Mouse (Mus musculus): ENCODE measurements around the gene Rgs12.

- TF ChIP-seq MYOG (IDR thresholded peaks at IDR 0.05; ENCODE audit: control insufficient read depth in 1 of 3, insufficient read depth in 1 of 3, insufficient read length in 2 of 3, low read depth in 2 of 3) (no peak), E2F4 (IDR thresholded peaks at IDR 0.05; ENCODE audit: insufficient read depth) (no peak), POLR2A (IDR thresholded peaks at IDR 0.05; ENCODE audit: insufficient read length, low read depth) (peak; percentile 23), TCF12 (IDR thresholded peaks at IDR 0.05; ENCODE audit: insufficient read depth, poor library complexity, severe bottlenecking) (no peak), USF1 (IDR thresholded peaks at IDR 0.05; ENCODE audit: low read depth) (no peak), MAX (IDR thresholded peaks at IDR 0.05; ENCODE audit: low read depth) (no peak), TCF3 (IDR thresholded peaks at IDR 0.05; ENCODE audit: insufficient read length, low read depth) (no peak), CEBPB (IDR thresholded peaks at IDR 0.05; ENCODE audit: insufficient read depth, poor library complexity, severe bottlenecking) (no peak), MYOD1 (IDR thresholded peaks at IDR 0.05; ENCODE audit: control insufficient read depth in 1 of 3, insufficient read length in 2 of 3, low read depth in 2 of 3) (no peak), REST (IDR thresholded peaks at IDR 0.05; ENCODE audit: insufficient read depth, insufficient read length) (no peak), SRF (IDR thresholded peaks at IDR 0.05; ENCODE audit: control insufficient read depth, insufficient read length, low read depth) (no peak), POLR2AphosphoS2 (IDR thresholded peaks at IDR 0.05; ENCODE audit: insufficient read length, low read depth) (no peak)
Measured at GRCm38 (mm10) chr5:35058216-35058615, 109.0 kb downstream of the Rgs12 start.

Measured in myocyte (in vitro differentiated cells).